Mouse (Mus musculus): ENCODE data around the gene Olfr1022.

The Olfr1022 gene

DNA sequence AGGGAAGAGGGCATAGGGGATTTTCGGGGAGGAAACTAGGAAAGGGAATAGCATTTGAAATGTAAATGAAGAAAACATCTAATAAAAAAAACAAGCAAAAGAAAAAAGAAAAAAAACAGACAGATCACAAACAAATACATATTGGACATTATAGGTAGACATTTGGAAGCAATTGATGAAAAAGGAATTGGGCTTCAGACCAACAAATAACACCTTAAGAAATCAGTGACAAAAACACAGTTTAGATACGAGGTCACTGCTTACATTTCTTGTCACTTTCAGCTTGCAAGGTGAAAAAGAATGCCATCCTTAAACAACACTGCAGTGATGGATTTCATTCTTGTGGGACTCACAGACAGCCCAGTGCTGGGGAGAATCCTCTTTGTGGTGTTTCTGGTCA is at the start of gene Olfr1022:
TSS of gene Olfr1022 (plus strand) at position 301 of the 400 bp plus-strand sequence.
- no peak for DNase-seq

DNA sequence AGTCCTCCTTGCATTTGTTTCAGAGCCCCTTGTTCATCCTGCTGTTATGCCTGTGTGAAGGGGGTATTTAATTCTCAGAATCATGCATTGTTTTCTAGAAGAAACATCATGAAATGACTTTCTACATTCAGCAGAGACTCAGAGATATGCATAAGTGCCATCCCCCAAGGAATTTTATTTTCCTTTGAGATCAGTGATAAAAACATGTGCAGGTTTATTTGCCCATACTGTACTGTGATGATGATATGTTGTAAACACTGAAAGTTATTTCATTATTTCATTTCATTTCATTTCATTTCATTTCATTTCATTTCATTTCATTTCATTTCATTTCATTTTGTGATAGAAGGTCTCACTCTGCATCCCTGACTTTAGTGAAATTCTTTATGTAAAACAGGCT is 23.0 kb upstream of the Olfr1022 start, which contains the start of gene Olfr1019:
TSS of gene Olfr1019 (minus strand) at position 101 of the 400 bp plus-strand sequence.
- DNase-seq: no peak

DNA sequence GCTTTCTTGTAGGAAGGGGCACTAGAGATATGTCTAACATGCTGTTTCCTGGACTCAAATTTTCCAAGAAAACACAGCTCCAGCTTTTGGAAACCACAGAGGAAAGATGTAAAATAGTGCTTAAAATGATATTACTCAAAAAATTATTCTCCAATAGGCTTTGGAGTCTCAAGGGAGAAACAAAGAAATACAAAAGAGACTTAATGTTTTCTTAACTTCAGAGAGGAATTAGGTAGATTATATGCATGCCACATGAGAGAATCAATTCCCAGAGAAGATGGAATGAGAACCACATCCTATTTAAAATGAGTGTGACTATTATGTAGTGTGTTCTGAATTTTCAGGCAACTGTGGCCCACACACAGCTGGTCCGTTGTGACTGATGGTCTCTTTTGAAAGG is 21.7 kb upstream of the Olfr1022 start, which contains the start of gene Olfr1020:
TSS of gene Olfr1020 (plus strand) at position 301 of the 400 bp plus-strand sequence.
- DNase-seq: no peak

DNA sequence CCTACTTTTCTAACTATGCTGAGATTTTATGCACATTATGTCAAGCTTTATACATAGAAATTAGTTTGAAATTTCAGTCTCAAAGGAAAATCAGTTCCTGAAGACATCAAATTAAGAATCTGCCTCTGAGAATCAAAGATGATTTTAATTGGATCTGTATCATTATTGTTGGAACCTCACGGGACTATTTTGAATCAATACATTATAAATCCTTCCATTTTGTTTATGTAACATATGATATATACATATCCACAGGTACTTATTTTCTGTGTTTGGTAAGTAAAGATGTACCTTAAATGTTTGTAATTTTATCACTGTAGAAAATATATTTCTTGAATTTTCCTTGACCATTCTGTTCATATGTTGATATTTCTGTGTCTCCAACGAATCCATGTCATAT is 16.9 kb downstream of the Olfr1022 start, which contains the start of gene Olfr1023:
TSS of gene Olfr1023 (plus strand) at position 301 of the 400 bp plus-strand sequence.
- no peak for DNase-seq

DNA sequence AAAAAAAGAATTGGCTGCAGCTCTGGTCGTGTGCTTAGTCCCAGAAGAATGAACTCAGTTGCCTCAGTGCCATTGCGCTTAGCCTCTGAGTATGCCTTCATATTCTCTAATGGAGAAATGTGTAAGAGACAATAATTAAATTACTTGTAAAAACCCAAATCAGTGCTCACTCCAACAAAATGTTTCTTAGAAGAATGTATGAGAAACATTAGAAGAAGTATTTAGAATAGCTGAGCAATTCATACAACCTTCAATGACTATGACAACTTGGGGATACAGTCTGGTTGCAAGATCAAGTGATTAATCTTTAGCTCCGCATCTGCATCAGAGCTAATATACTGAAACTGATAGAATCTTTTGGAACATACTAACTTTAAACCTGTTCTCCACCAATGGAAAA is 36.6 kb downstream of the Olfr1022 start, which contains the start of gene Olfr1024:
TSS of gene Olfr1024 (minus strand) at position 101 of the 400 bp plus-strand sequence.
- no peak for DNase-seq

- DNase-seq: no peak
Observed at GRCm38 (mm10) chr2:85913197-85913596, 44.8 kb downstream of the Olfr1022 start.

DNA sequence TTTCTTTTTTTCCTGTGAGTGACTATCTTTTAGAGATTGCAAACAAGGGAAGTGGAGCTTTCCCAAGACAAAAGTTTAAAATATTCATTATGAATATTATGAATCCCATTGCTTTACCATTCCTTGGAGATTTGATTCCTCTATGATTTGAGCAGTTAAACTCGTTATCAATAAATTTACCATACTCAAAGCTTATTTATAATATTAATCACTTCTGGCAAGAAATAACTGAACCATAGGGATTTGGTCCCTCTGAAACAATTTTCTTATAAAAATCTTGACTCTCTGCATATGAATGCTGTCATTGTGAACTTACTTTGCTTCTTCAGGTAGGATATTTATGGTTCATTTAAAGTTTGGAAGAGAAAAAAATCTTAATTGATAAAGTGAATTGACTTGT is 46.5 kb downstream of the Olfr1022 start, which contains the start of gene Olfr1025-ps1:
TSS of gene Olfr1025-ps1 (plus strand) at position 301 of the 400 bp plus-strand sequence.
- no peak for DNase-seq
